Mouse (Mus musculus) midbrain, embryonic 10.5 days (tissue): ENCODE measurements around the gene Ttc34. TPM values are rescaled to one million over a fixed set of nuclear protein-coding genes. Genes with fewer than 3 reads are reported as not detected.
A peak's percentile ranks its signal among the peaks of the same experiment; 100 is the strongest.

ENCODE experiments used
- DNase-seq: peaks from one replicate; pipeline ENCODE4 v3.0.0-alpha.2; 2017; ENCODE audit warnings: low spot score
- H3K27ac ChIP-seq: fragments of 300-500 bp; sonication (generic); replicated peaks from 2 replicates; pipeline ENCODE4 v1.5.1; 2016; ENCODE audit warnings: mild to moderate bottlenecking
- H3K27me3 ChIP-seq: fragments of 300-500 bp; sonication (generic); 2 replicates; pipeline ENCODE4 v1.6.1; 2016; ENCODE audit warnings: low read depth, mild to moderate bottlenecking; ENCODE audit not compliant: poor library complexity, severe bottlenecking
- H3K36me3 ChIP-seq: fragments of 300-500 bp; sonication (generic); 2 replicates; pipeline ENCODE4 v1.6.1; 2016; ENCODE audit warnings: mild to moderate bottlenecking, moderate library complexity
- H3K4me1 ChIP-seq: fragments of 300-500 bp; sonication (generic); 2 replicates; pipeline ENCODE4 v1.6.1; 2016
- H3K4me3 ChIP-seq: fragments of 300-500 bp; sonication (generic); 2 replicates; pipeline ENCODE4 v1.5.1; 2016; ENCODE audit warnings: mild to moderate bottlenecking, moderate library complexity
- H3K9me3 ChIP-seq: fragments of 300-500 bp; sonication (generic); replicated peaks from 2 replicates; pipeline ENCODE4 v1.6.1; 2016; ENCODE audit warnings: mild to moderate bottlenecking
- WGBS: fragments of 180-500 bp; shearing (Covaris S2); methylation state at CpG from one replicate; pipeline ENCODE4 v1.1.7; 2016; 5-methylcytosine and 5-hydroxymethylcytosine counted together
- polyA plus RNA-seq: library from polyadenylated mRNA; unstranded; fragments of >200 nt; fragmentation: Nextera tagmentation; extraction: Ambion mirVana; gene quantifications from 2 replicates; pipeline ENCODE4 v1.2.1, GENCODE M21; 2016

The Ttc34 gene
- 0.22 and 0.57 TPM in 2 replicates for polyA plus RNA-seq

GRCm38 (mm10) chr4:154837170-154837569 is at the start of gene Ttc34:
TSS of gene Ttc34 (plus strand) at chr4:154837459.
- Histone ChIP-seq H3K4me3 (no peak within 1 kb of the TSS), H3K4me1 (peaks cover 17% of the 10 kb centered on the region), H3K36me3 (no peaks in the 10 kb centered on the region), H3K9me3 (no peaks in the 10 kb centered on the region), H3K27ac (no peak within 1 kb of the TSS), H3K27me3 (peaks cover 49% of the 10 kb centered on the region)
- DNase-seq = peak; percentile 56
- WGBS = 64% methylated on average over 2 of the region's 2 CpGs

- Histone ChIP-seq H3K36me3 (no peaks in the 10 kb centered on the region), H3K4me3 (no peak overlapping the region), H3K27ac (no peak overlapping the region), H3K9me3 (no peaks in the 10 kb centered on the region), H3K27me3 (0 out of 2 replicates have a peak, but pooled peaks cover 7% of the 10 kb centered on the region), H3K4me1 (peaks cover 11% of the 10 kb centered on the region)
- no peak for DNase-seq
- 83% methylated on average over 13 of the region's 13 CpGs for WGBS
Measured at GRCm38 (mm10) chr4:154787960-154788702, 49.1 kb upstream of the Ttc34 start.

GRCm38 (mm10) chr4:154791894-154792293 is 45.4 kb upstream of the Ttc34 start:
- Histone ChIP-seq H3K27me3 (peaks cover 5% of the 10 kb centered on the region; the same call in 1 of the 2 replicates), H3K36me3 (no peaks in the 10 kb centered on the region), H3K27ac (no peak overlapping the region), H3K4me3 (no peak overlapping the region), H3K9me3 (no peaks in the 10 kb centered on the region), H3K4me1 (peaks cover 8% of the 10 kb centered on the region; the same call in 1 of the 2 replicates)
- 84% methylated on average over 7 of the region's 7 CpGs for WGBS
- no peak for DNase-seq

GRCm38 (mm10) chr4:154793499-154793898 is 43.8 kb upstream of the Ttc34 start:
- DNase-seq = no peak
- peaks cover 7% of the 10 kb centered on the region for H3K27me3 ChIP-seq
- no peaks in the 10 kb centered on the region for H3K36me3 ChIP-seq
- H3K27ac ChIP-seq = no peak overlapping the region
- peaks cover 8% of the 10 kb centered on the region; the same call in 1 of the 2 replicates for H3K4me1 ChIP-seq
- 78% methylated on average over 7 of the region's 7 CpGs for WGBS
- no peak overlapping the region for H3K4me3 ChIP-seq
- no peaks in the 10 kb centered on the region for H3K9me3 ChIP-seq

GRCm38 (mm10) chr4:154797834-154798233 is 39.4 kb upstream of the Ttc34 start:
- Histone ChIP-seq H3K9me3 (no peaks in the 10 kb centered on the region), H3K27ac (no peak overlapping the region), H3K4me3 (no peak overlapping the region), H3K4me1 (peaks cover 22% of the 10 kb centered on the region), H3K27me3 (peaks cover 49% of the 10 kb centered on the region), H3K36me3 (no peaks in the 10 kb centered on the region)
- peak; percentile 72 for DNase-seq
- 9% methylated on average over 4 of the region's 4 CpGs for WGBS

- Histone ChIP-seq H3K27me3 (peaks cover 52% of the 10 kb centered on the region), H3K4me3 (no peak overlapping the region), H3K9me3 (no peaks in the 10 kb centered on the region), H3K27ac (no peak overlapping the region), H3K4me1 (peaks cover 14% of the 10 kb centered on the region), H3K36me3 (no peaks in the 10 kb centered on the region)
- DNase-seq = no peak
- WGBS = 83% methylated on average over 5 of the region's 5 CpGs
Measured at GRCm38 (mm10) chr4:154800543-154800942, 36.7 kb upstream of the Ttc34 start.

GRCm38 (mm10) chr4:154802210-154802609 is 35.0 kb upstream of the Ttc34 start:
- 5% methylated on average over 26 of the region's 26 CpGs for WGBS
- Histone ChIP-seq H3K27me3 (peaks cover 54% of the 10 kb centered on the region), H3K4me3 (peak overlapping the region; percentile 37), H3K4me1 (peaks cover 14% of the 10 kb centered on the region), H3K27ac (peak overlapping the region; percentile 58; the same call in 1 of the 2 replicates), H3K36me3 (no peaks in the 10 kb centered on the region), H3K9me3 (no peaks in the 10 kb centered on the region)
- peak; percentile 44 for DNase-seq

GRCm38 (mm10) chr4:154825662-154826061 is 11.6 kb upstream of the Ttc34 start:
- Histone ChIP-seq H3K27me3 (peaks cover 27% of the 10 kb centered on the region), H3K27ac (no peak overlapping the region), H3K9me3 (0 out of 2 replicates have a peak, but pooled peaks cover 2% of the 10 kb centered on the region), H3K36me3 (no peaks in the 10 kb centered on the region), H3K4me3 (no peak overlapping the region), H3K4me1 (peaks cover 19% of the 10 kb centered on the region)
- DNase-seq = peak; percentile 78
- 33% methylated on average over 6 of the region's 6 CpGs for WGBS

GRCm38 (mm10) chr4:154826224-154826623 is 11.0 kb upstream of the Ttc34 start:
- H3K4me1 ChIP-seq = peaks cover 19% of the 10 kb centered on the region
- no peaks in the 10 kb centered on the region for H3K36me3 ChIP-seq
- 0 out of 2 replicates have a peak, but pooled peaks cover 2% of the 10 kb centered on the region for H3K9me3 ChIP-seq
- peak overlapping the region; percentile 34; the same call in 1 of the 2 replicates for H3K27ac ChIP-seq
- no peak overlapping the region for H3K4me3 ChIP-seq
- peaks cover 27% of the 10 kb centered on the region for H3K27me3 ChIP-seq
- WGBS = 58% methylated on average over 7 of the region's 7 CpGs
- no peak for DNase-seq

- DNase-seq = no peak
- Histone ChIP-seq H3K27ac (no peak overlapping the region), H3K36me3 (no peaks in the 10 kb centered on the region), H3K27me3 (peaks cover 24% of the 10 kb centered on the region), H3K4me1 (peaks cover 19% of the 10 kb centered on the region), H3K9me3 (0 out of 2 replicates have a peak, but pooled peaks cover 2% of the 10 kb centered on the region), H3K4me3 (no peak overlapping the region)
- 91% methylated on average over 7 of the region's 7 CpGs for WGBS
Measured at GRCm38 (mm10) chr4:154827181-154827580, 10.1 kb upstream of the Ttc34 start.

- Histone ChIP-seq H3K36me3 (no peaks in the 10 kb centered on the region), H3K4me1 (peaks cover 19% of the 10 kb centered on the region), H3K27me3 (peaks cover 19% of the 10 kb centered on the region), H3K4me3 (no peak overlapping the region), H3K9me3 (0 out of 2 replicates have a peak, but pooled peaks cover 2% of the 10 kb centered on the region), H3K27ac (no peak overlapping the region)
- 64% methylated on average over 10 of the region's 10 CpGs for WGBS
- DNase-seq = peak; percentile 14
Measured at GRCm38 (mm10) chr4:154827861-154828610, 9.2 kb upstream of the Ttc34 start.

GRCm38 (mm10) chr4:154831915-154832573 is 5.2 kb upstream of the Ttc34 start:
- no peak overlapping the region for H3K27ac ChIP-seq
- no peak overlapping the region for H3K4me3 ChIP-seq
- no peak for DNase-seq
- H3K36me3 ChIP-seq = no peaks in the 10 kb centered on the region
- H3K9me3 ChIP-seq = 0 out of 2 replicates have a peak, but pooled peaks cover 2% of the 10 kb centered on the region
- H3K4me1 ChIP-seq = peaks cover 11% of the 10 kb centered on the region
- H3K27me3 ChIP-seq = peaks cover 23% of the 10 kb centered on the region
- WGBS = 68% methylated on average over 9 of the region's 9 CpGs
